Mouse (Mus musculus) limb, embryonic 12.5 days (tissue): ENCODE data around the gene Olfr1461. TPM values are rescaled to one million over a fixed set of nuclear protein-coding genes. Genes with fewer than 3 reads are reported as not detected.

ENCODE experiments used
- ATAC-seq: fragments of 200-750 bp; cut with Nextera tagmentation; 2 replicates; pipeline ENCODE4 v1.8.0; 2017; ENCODE audit warnings: low read depth, moderate TSS enrichment; ENCODE audit not compliant: insufficient number of reproducible peaks, insufficient read depth, low FRiP score, low TSS enrichment
- H3K27ac ChIP-seq: fragments of 300-500 bp; sonication (generic); 2 replicates; pipeline ENCODE4 v1.5.1; 2016; ENCODE audit warnings: mild to moderate bottlenecking, moderate library complexity
- H3K27me3 ChIP-seq: fragments of 300-500 bp; sonication (generic); 2 replicates; pipeline ENCODE4 v1.6.1; 2016; ENCODE audit warnings: mild to moderate bottlenecking, moderate library complexity
- H3K36me3 ChIP-seq: fragments of 300-500 bp; sonication (generic); 2 replicates; pipeline ENCODE4 v1.6.1; 2016; ENCODE audit warnings: mild to moderate bottlenecking, moderate library complexity
- H3K4me1 ChIP-seq: fragments of 300-500 bp; sonication (generic); replicated peaks from 2 replicates; pipeline ENCODE4 v1.6.1; 2016
- H3K4me2 ChIP-seq: fragments of 300-500 bp; sonication (generic); 2 replicates; pipeline ENCODE4 v1.6.1; 2016; ENCODE audit warnings: mild to moderate bottlenecking, moderate library complexity
- H3K4me3 ChIP-seq: fragments of 300-500 bp; sonication (generic); replicated peaks from 2 replicates; pipeline ENCODE4 v1.5.1; 2016; ENCODE audit warnings: mild to moderate bottlenecking
- H3K9ac ChIP-seq: fragments of 300-500 bp; sonication (generic); replicated peaks from 2 replicates; pipeline ENCODE4 v1.6.1; 2016; ENCODE audit warnings: mild to moderate bottlenecking, moderate library complexity
- H3K9me3 ChIP-seq: fragments of 300-500 bp; sonication (generic); 2 replicates; pipeline ENCODE4 v1.6.1; 2016; ENCODE audit warnings: mild to moderate bottlenecking, moderate library complexity
- WGBS: fragments of 180-500 bp; shearing (Covaris S2); methylation state at CpG from one replicate; pipeline ENCODE4 v1.1.7; 2016; 5-methylcytosine and 5-hydroxymethylcytosine counted together
- polyA plus RNA-seq: library from polyadenylated mRNA; unstranded; fragments of >200 nt; fragmentation: Nextera tagmentation; extraction: Ambion mirVana; gene quantifications from 2 replicates; pipeline ENCODE4 v1.2.1, GENCODE M21; 2016

Gene Olfr1461
- not detected in 2 replicates for polyA plus RNA-seq

GRCm38 (mm10) chr19:13162700-13163099, at the start of gene Olfr1461:
TSS of gene Olfr1461 (plus strand) at chr19:13163000.
- no peaks in the 10 kb centered on the region for H3K27me3 ChIP-seq
- no peak within 1 kb of the TSS for H3K4me2 ChIP-seq
- no peaks in the 10 kb centered on the region for H3K4me1 ChIP-seq
- no peak within 1 kb of the TSS for H3K27ac ChIP-seq
- no peaks in the 10 kb centered on the region for H3K9me3 ChIP-seq
- no peak within 1 kb of the TSS for H3K4me3 ChIP-seq
- no peak within 1 kb of the TSS for H3K9ac ChIP-seq
- WGBS = 64% methylated on average over 1 of the region's 1 CpGs
- ATAC-seq = no peak
- no peaks in the 10 kb centered on the region for H3K36me3 ChIP-seq

DNA sequence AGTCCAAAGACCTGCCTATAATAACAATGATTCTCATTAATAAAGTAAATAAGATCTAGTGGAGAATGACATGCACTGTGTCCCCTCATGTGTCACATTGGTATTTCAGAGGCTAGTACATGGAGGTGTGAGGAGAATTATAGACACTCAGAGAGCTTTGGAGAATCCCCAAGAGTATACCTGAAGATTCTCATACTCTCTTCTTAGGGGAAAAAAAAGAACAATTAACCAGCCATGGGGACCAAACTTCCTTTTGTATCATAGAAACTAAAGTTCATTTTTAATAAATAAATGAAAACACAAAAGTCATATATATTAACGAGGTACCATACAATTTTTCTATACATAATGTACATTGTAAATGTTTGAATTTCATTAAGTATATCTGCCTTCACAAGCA, 13.4 kb upstream of the Olfr1461 start, which contains the start of gene Olfr1459:
Olfr1459 (minus strand) TSS at position 101 of the 400 bp plus-strand sequence.
- Histone ChIP-seq H3K27ac (no peak within 1 kb of the TSS), H3K9me3 (peaks cover 30% of the 10 kb centered on the region), H3K4me2 (no peak within 1 kb of the TSS), H3K4me3 (no peak within 1 kb of the TSS), H3K9ac (no peak within 1 kb of the TSS), H3K27me3 (no peaks in the 10 kb centered on the region), H3K36me3 (no peaks in the 10 kb centered on the region), H3K4me1 (no peaks in the 10 kb centered on the region)
- ATAC-seq = no peak
- 82% methylated on average over 1 of the region's 1 CpGs for WGBS

DNA sequence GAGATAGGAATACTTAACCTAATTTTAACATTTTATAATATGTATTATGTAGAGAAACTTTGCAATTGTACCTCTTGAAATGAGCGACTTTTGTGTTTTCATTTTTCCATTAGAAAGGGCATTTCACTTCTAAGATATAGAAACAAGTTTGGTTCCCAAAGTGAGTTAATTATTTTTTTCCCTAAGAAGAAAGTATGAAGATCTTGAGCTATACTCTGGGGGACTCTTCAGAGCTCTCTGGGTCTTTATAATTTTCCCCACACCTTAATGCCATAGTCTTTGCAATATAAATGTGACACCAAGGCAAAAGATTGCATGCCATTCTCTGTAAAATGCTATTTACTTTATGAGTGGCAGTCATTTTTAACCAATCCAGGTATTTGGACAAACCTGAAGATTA, 22.6 kb downstream of the Olfr1461 start, which contains the start of gene Olfr1462:
Olfr1462 (plus strand) TSS at position 301 of the 400 bp plus-strand sequence.
- Histone ChIP-seq H3K4me1 (no peaks in the 10 kb centered on the region), H3K9me3 (peaks cover 19% of the 10 kb centered on the region; the same call in 1 of the 2 replicates), H3K27ac (no peak within 1 kb of the TSS), H3K4me3 (no peak within 1 kb of the TSS), H3K4me2 (no peak within 1 kb of the TSS), H3K27me3 (no peaks in the 10 kb centered on the region), H3K36me3 (no peaks in the 10 kb centered on the region), H3K9ac (no peak within 1 kb of the TSS)
- no peak for ATAC-seq
- WGBS = 76% methylated on average over 1 of the region's 1 CpGs

Other genes starting within 250 kb of the Olfr1461 start
- not detected in 2 replicates for gene Olfr1448, start 238.6 kb upstream of the Olfr1461 start, polyA plus RNA-seq
- not detected in 2 replicates for gene Olfr1449, start 232.2 kb upstream of the Olfr1461 start, polyA plus RNA-seq
- not detected in 2 replicates for gene Olfr1450, start 212.7 kb upstream of the Olfr1461 start, polyA plus RNA-seq
- gene Olfr1451, start 168.0 kb upstream of the Olfr1461 start, polyA plus RNA-seq = not detected in 2 replicates
- gene Olfr1453, start 134.7 kb upstream of the Olfr1461 start, polyA plus RNA-seq = not detected in 2 replicates
- not detected in 2 replicates for gene Olfr1454, start 102.4 kb upstream of the Olfr1461 start, polyA plus RNA-seq
- not detected in 2 replicates for gene Olfr1457, start 65.1 kb upstream of the Olfr1461 start, polyA plus RNA-seq
- not detected in 2 replicates for gene Olfr1458, start 56.2 kb upstream of the Olfr1461 start, polyA plus RNA-seq
- gene Olfr1459, start 13.5 kb upstream of the Olfr1461 start, polyA plus RNA-seq = not detected in 2 replicates
- not detected in 2 replicates for gene Olfr1462, start 22.7 kb downstream of the Olfr1461 start, polyA plus RNA-seq
- gene Olfr1463, start 68.3 kb downstream of the Olfr1461 start, polyA plus RNA-seq = not detected in 2 replicates
- not detected in 2 replicates for gene Olfr1465, start 152.5 kb downstream of the Olfr1461 start, polyA plus RNA-seq
- gene Olfr1466, start 175.9 kb downstream of the Olfr1461 start, polyA plus RNA-seq = not detected in 2 replicates
- not detected in 2 replicates for gene Olfr1467, start 199.2 kb downstream of the Olfr1461 start, polyA plus RNA-seq
- not detected in 2 replicates for gene Olfr1469, start 244.8 kb downstream of the Olfr1461 start, polyA plus RNA-seq